ENCODE assay signal across 21 mouse cellular contexts in the genomic region with DNA sequence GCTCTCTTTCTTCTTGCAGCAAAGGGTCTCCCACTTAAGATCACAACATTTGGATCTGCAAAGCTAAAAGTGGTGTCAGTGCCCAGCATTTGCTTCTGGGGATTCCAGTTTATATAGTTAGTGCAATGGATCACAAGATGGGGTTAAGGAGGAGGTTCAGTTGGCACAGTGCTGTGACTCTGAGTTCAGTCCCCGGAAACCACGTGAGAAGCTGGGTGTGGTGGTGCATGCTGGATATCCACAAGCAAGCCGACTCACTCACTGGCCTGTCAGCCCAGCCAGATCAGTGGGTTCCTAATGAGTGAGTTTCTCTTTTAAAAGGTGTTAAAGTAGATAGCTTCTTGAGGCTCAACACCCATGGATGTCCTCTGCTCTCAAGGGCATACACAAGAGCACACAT. TPM values are rescaled to one million over a fixed set of nuclear protein-coding genes. Genes with fewer than 3 reads are reported as not detected.
"Had no signal": no experiment of that assay in that cellular context is flagged by ENCODE, and none has a peak within 500 bp of the region (broad histone marks: within the 10 kb centered on the region; RNA-seq: fewer than 3 reads in every experiment).

No protein-coding gene starts in this region.

- H3K9me3 ChIP-seq: heart, embryonic 10.5 days; heart, embryonic 13.5 days; heart, embryonic 15.5 days; hindbrain, embryonic 13.5 days; hindbrain, embryonic 15.5 days; limb, embryonic 10.5 days; limb, embryonic 12.5 days; liver, embryonic 13.5 days had no signal

- H3K36me3 ChIP-seq: heart, embryonic 10.5 days; heart, embryonic 13.5 days; heart, embryonic 15.5 days; hindbrain, embryonic 13.5 days; hindbrain, embryonic 15.5 days; limb, embryonic 10.5 days; limb, embryonic 12.5 days; liver, embryonic 13.5 days had no signal

- H3K4me3 ChIP-seq: heart, embryonic 10.5 days; heart, embryonic 13.5 days; heart, embryonic 15.5 days; hindbrain, embryonic 13.5 days; hindbrain, embryonic 15.5 days; layer of hippocampus, adult 2 months; left cerebral cortex, adult 2 months; limb, embryonic 10.5 days; limb, embryonic 12.5 days; liver, embryonic 13.5 days had no signal

- H3K4me1 ChIP-seq: heart, embryonic 10.5 days; heart, embryonic 13.5 days; heart, embryonic 15.5 days; hindbrain, embryonic 13.5 days; hindbrain, embryonic 15.5 days; limb, embryonic 12.5 days; liver, embryonic 13.5 days had no signal

- H3K27ac ChIP-seq: heart, embryonic 10.5 days; heart, embryonic 13.5 days; heart, embryonic 15.5 days; hindbrain, embryonic 13.5 days; hindbrain, embryonic 15.5 days; hindbrain, postnatal 0 days; layer of hippocampus, adult 2 months; left cerebral cortex, adult 2 months; limb, embryonic 10.5 days; limb, embryonic 12.5 days; liver, embryonic 13.5 days had no signal

- DNase-seq: gastrocnemius, postnatal 25 days; heart, postnatal 14 days; heart, postnatal 36 days; kidney, adult 11 months; kidney, adult 8-10 months; kidney, postnatal 10 days; kidney, postnatal 25 days; kidney, postnatal 4 days; liver; liver, embryonic 13.5 days had no signal

- H3K9ac ChIP-seq: heart, embryonic 13.5 days; heart, embryonic 15.5 days; hindbrain, embryonic 13.5 days; hindbrain, embryonic 15.5 days; limb, embryonic 12.5 days; liver, embryonic 13.5 days had no signal

RNA-seq across cellular contexts. Expression of a gene that starts 40.8 kb away (rescaled TPM):
- polyA plus RNA-seq: hindbrain, embryonic 11.5 days had no signal
